Mouse (Mus musculus): Measurements from ENCODE around the gene Chrna1. TPM values are rescaled to one million over a fixed set of nuclear protein-coding genes. Genes with fewer than 3 reads are reported as not detected.

The Chrna1 gene
- polyA plus RNA-seq, 1 experiment from 2014 or later, result 14.1 TPM

DNA sequence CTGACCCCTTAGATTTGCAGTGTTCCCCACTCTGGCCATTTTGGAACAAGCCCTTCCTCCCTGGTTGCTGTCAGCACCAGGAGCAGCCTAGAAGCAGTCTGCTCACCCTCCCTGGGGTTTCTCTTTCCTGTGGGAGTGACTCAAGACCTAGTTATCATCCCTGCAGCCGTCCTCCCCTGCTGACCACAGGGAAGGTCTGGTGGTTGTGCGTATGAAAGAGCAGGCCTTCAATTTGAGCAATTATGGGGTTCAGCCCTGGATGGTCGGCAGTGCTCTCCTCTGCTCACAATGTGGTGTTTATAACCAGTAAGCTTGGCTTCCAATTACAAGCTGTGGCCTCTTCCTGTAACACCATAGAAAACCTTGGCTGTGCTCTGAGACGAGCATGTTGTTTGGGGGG, 27.5 kb upstream of the Chrna1 start:
- WGBS, result 27% methylated on average over 4 of the region's 4 CpGs
- peak; percentile 73 for ATAC-seq (ENCODE audit: insufficient number of reproducible peaks, low FRiP score, low TSS enrichment, low read depth)
- Histone ChIP-seq H3K27me3 (no peaks in the 10 kb centered on the region), H3K27ac (replicated peaks) (no peak overlapping the region; the same call in 1 of the 2 replicates), H3K4me3 (replicated peaks) (no peak overlapping the region), H3K4me2 (replicated peaks) (no peak overlapping the region), H3K9me3 (replicated peaks) (no peaks in the 10 kb centered on the region), H3K36me3 (no peaks in the 10 kb centered on the region), H3K4me1 (peaks cover 13% of the 10 kb centered on the region; the same call in 1 of the 2 replicates), H3K9ac (no peak overlapping the region)

DNA sequence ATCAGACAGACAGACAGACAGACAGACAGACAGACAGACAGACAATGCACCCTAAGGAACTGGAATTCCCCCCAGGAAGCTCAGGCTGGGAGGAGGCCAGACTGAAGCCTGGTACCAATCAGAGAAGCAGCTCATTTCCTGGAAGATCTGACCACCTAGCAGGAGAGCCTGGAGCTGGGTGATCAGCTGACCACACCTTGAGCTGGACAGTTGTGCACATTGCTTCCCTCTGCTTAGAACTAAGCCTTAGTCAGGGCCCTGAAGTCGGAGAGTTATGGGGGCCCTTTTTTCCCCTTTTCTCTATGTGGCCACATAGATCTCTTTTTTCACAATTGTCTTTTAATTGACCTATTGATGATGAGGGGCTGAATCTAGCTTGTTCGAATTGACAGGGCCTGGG, 27.0 kb upstream of the Chrna1 start:
- H3K4me3 ChIP-seq (replicated peaks), result no peak overlapping the region
- no peak overlapping the region for H3K27ac ChIP-seq (replicated peaks)
- H3K36me3 ChIP-seq, result no peaks in the 10 kb centered on the region
- peaks cover 13% of the 10 kb centered on the region; the same call in 1 of the 2 replicates for H3K4me1 ChIP-seq
- H3K9me3 ChIP-seq (replicated peaks), result no peaks in the 10 kb centered on the region
- no peak for ATAC-seq (ENCODE audit: insufficient number of reproducible peaks, low FRiP score, low TSS enrichment, low read depth)
- no peak overlapping the region for H3K9ac ChIP-seq
- H3K27me3 ChIP-seq, result no peaks in the 10 kb centered on the region
- H3K4me2 ChIP-seq (replicated peaks), result no peak overlapping the region
- WGBS, result 62% methylated on average over 2 of the region's 2 CpGs

DNA sequence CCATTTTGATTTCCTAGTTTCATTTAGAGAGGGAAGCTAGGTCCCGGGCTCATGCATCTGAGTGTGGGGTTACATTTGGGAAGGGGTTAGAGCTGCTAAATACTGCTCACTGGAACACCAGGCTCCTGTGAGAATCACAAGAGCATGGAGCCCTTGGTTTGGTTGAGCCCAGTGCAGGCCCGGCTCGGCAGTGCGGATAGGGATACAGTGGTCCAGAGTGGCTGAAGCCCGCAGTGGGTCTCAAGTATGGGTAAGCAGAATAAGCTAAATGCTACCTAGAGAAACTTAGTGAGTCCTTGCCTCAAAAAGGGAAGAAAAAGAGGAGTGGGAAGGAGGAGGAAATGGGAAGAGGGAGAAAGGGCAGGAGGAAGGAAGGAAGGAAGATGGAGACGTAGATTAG, 26.5 kb upstream of the Chrna1 start:
- ATAC-seq (ENCODE audit: insufficient number of reproducible peaks, low FRiP score, low TSS enrichment, low read depth), result no peak
- no peaks in the 10 kb centered on the region for H3K9me3 ChIP-seq (replicated peaks)
- no peak overlapping the region for H3K27ac ChIP-seq (replicated peaks)
- H3K4me2 ChIP-seq (replicated peaks), result no peak overlapping the region
- H3K4me1 ChIP-seq, result peaks cover 13% of the 10 kb centered on the region; the same call in 1 of the 2 replicates
- 88% methylated on average over 6 of the region's 6 CpGs for WGBS
- no peak overlapping the region for H3K9ac ChIP-seq
- H3K27me3 ChIP-seq, result no peaks in the 10 kb centered on the region
- no peak overlapping the region for H3K4me3 ChIP-seq (replicated peaks)
- H3K36me3 ChIP-seq, result no peaks in the 10 kb centered on the region

DNA sequence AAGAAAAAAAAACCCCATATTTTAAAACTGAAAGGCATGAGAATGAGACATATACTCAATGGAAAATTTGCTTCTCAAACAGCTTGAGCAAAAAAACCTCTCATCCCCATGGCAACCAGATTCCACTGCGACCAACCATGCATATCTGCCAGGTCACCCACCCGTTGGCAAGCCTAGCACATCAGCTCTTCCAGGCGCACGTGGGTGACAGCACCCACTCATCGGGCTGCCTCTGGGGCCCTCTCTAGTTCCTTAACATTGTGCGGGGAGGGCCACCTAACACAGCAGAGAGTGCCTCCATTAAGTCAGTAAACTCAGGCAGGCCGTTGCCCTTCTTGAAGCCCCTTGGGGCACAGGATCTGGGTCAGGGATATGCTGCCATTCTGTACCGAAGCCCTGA, 24.9 kb upstream of the Chrna1 start:
- H3K4me3 ChIP-seq (replicated peaks), result no peak overlapping the region
- no peak overlapping the region for H3K27ac ChIP-seq (replicated peaks)
- H3K36me3 ChIP-seq, result no peaks in the 10 kb centered on the region
- 65% methylated on average over 8 of the region's 8 CpGs for WGBS
- no peaks in the 10 kb centered on the region for H3K27me3 ChIP-seq
- H3K4me2 ChIP-seq (replicated peaks), result no peak overlapping the region
- ATAC-seq (ENCODE audit: insufficient number of reproducible peaks, low FRiP score, low TSS enrichment, low read depth), result no peak
- H3K9me3 ChIP-seq (replicated peaks), result no peaks in the 10 kb centered on the region
- no peak overlapping the region for H3K9ac ChIP-seq
- peaks cover 13% of the 10 kb centered on the region; the same call in 1 of the 2 replicates for H3K4me1 ChIP-seq

DNA sequence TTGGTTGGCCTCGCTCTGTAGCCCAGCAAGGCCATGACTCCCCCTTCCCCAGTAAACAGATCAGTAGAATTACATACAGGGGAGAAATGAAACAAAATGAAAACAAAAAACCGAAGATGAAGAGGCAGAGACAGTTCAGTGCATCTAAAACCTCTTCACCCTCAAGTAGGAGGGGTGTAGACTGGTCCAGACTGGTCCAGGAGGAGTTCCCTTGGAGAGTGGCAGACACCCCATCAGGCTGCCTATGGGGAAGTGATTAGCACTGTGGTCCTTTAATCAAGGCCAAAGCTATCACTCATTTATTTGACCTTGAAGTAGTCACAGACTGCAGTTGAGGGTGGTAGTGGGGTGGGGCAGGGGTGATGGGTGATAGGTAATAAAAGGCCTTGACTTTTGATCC, 24.4 kb upstream of the Chrna1 start:
- Histone ChIP-seq H3K27ac (replicated peaks) (no peak overlapping the region), H3K4me1 (peaks cover 13% of the 10 kb centered on the region; the same call in 1 of the 2 replicates), H3K9ac (no peak overlapping the region), H3K4me2 (replicated peaks) (no peak overlapping the region), H3K9me3 (replicated peaks) (no peaks in the 10 kb centered on the region), H3K4me3 (replicated peaks) (no peak overlapping the region), H3K27me3 (no peaks in the 10 kb centered on the region), H3K36me3 (no peaks in the 10 kb centered on the region)
- 85% methylated on average over 2 of the region's 2 CpGs for WGBS
- no peak for ATAC-seq (ENCODE audit: insufficient number of reproducible peaks, low FRiP score, low TSS enrichment, low read depth)

DNA sequence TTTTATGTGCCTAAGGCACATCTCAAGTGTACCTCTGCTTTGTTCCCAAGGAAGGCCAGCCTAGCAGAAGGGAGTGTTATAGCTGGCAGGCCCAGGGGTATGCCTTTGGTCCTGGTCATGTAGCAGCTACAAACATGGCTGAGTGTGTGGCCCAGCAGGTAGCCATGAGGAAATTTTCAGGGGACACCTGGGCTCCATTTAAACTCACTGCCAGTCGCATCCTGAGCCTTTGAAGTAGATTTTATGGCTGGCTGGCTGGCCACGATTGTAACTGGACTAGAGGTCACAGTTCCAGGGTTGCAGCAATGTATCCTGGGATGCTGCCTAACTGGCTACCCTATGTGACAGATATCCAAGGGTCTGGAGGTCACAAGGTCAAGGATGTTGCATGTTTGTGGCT, 20.5 kb upstream of the Chrna1 start:
- H3K27ac ChIP-seq (replicated peaks), result no peak overlapping the region
- no peak overlapping the region for H3K9ac ChIP-seq
- H3K4me3 ChIP-seq (replicated peaks), result no peak overlapping the region
- WGBS, result 50% methylated on average over 2 of the region's 2 CpGs
- peaks cover 11% of the 10 kb centered on the region; the same call in 1 of the 2 replicates for H3K4me1 ChIP-seq
- no peak for ATAC-seq (ENCODE audit: insufficient number of reproducible peaks, low FRiP score, low TSS enrichment, low read depth)
- no peaks in the 10 kb centered on the region for H3K36me3 ChIP-seq
- no peaks in the 10 kb centered on the region for H3K9me3 ChIP-seq (replicated peaks)
- H3K27me3 ChIP-seq, result no peaks in the 10 kb centered on the region
- H3K4me2 ChIP-seq (replicated peaks), result no peak overlapping the region

- WGBS, result 95% methylated on average over 11 of the region's 11 CpGs
These were observed 17.6 kb upstream of the Chrna1 start for GRCm38 (mm10) chr2:73597772-73598171.

GRCm38 (mm10) chr2:73596786-73597185, 16.6 kb upstream of the Chrna1 start:
- Histone ChIP-seq H3K27me3 (no peaks in the 10 kb centered on the region; the same call in 1 of the 2 replicates), H3K9ac (no peak overlapping the region), H3K27ac (replicated peaks) (no peak overlapping the region), H3K36me3 (no peaks in the 10 kb centered on the region), H3K4me1 (peaks cover 24% of the 10 kb centered on the region), H3K9me3 (replicated peaks) (no peaks in the 10 kb centered on the region), H3K4me2 (replicated peaks) (peak overlapping the region; percentile 29), H3K4me3 (replicated peaks) (peak overlapping the region; percentile 18; the same call in 1 of the 2 replicates)
- 7% methylated on average over 9 of the region's 9 CpGs for WGBS
- no peak for ATAC-seq (ENCODE audit: insufficient number of reproducible peaks, low FRiP score, low TSS enrichment, low read depth)

More at GRCm38 (mm10) chr2:73597772-73598171, 17.6 kb upstream of the Chrna1 start:
- no peaks in the 10 kb centered on the region for H3K9me3 ChIP-seq (replicated peaks)
- no peak overlapping the region for H3K9ac ChIP-seq
- no peaks in the 10 kb centered on the region for H3K36me3 ChIP-seq
- no peaks in the 10 kb centered on the region for H3K27me3 ChIP-seq
- no peak overlapping the region for H3K4me2 ChIP-seq (replicated peaks)
- no peak overlapping the region for H3K4me3 ChIP-seq (replicated peaks)
- H3K4me1 ChIP-seq, result peaks cover 16% of the 10 kb centered on the region
- ATAC-seq (ENCODE audit: insufficient number of reproducible peaks, low FRiP score, low TSS enrichment, low read depth), result no peak
- no peak overlapping the region for H3K27ac ChIP-seq (replicated peaks)

DNA sequence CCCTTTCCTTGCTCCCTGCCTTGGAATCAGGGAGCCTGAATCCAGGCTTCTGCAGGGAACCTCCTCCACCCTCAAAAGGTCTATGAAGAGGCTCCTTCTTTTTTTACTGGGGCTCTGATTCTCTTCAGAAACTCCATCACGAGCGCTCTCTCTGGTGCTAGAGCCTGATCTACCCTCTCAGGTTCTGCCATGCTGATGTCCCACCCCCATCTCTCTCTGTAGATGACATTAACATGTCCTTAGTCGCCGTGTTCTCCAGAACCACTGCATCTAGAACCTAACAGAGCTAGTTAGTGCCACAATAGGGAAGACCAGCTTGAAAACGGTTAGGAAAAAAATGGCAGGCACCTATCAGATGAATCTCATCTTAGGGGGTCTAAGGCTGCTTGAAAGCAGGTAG, 16.2 kb upstream of the Chrna1 start:
- Histone ChIP-seq H3K9me3 (replicated peaks) (no peaks in the 10 kb centered on the region), H3K27me3 (no peaks in the 10 kb centered on the region; the same call in 1 of the 2 replicates), H3K4me3 (replicated peaks) (peak overlapping the region; percentile 18; the same call in 1 of the 2 replicates), H3K4me2 (replicated peaks) (peak overlapping the region; percentile 29), H3K27ac (replicated peaks) (no peak overlapping the region), H3K36me3 (no peaks in the 10 kb centered on the region), H3K4me1 (peaks cover 24% of the 10 kb centered on the region), H3K9ac (no peak overlapping the region)
- ATAC-seq (ENCODE audit: insufficient number of reproducible peaks, low FRiP score, low TSS enrichment, low read depth), result no peak
- WGBS, result 60% methylated on average over 5 of the region's 5 CpGs

DNA sequence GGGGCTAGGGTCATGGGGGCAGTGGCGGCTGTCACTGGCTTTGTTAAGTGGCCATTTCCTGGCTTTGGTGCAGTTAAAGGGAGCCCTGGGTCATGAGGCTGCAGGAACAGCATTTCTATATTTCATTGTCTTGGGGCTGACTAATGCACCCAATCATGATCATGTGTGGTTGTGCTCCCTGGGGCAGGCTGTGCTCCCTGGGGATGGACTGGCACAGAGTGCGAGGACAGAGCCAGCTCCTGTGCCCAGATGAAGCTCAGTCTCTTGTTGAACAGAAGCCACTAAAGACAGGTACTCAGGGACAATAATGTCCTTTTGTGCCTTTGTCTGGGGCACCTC, 12.9 kb upstream of the Chrna1 start:
- peaks cover 48% of the 10 kb centered on the region for H3K4me1 ChIP-seq
- no peak overlapping the region for H3K9ac ChIP-seq
- ATAC-seq (ENCODE audit: insufficient number of reproducible peaks, low FRiP score, low TSS enrichment, low read depth), result no peak

GRCm38 (mm10) chr2:73592231-73593100, 12.3 kb upstream of the Chrna1 start:
- Histone ChIP-seq H3K4me3 (replicated peaks) (no peak overlapping the region), H3K36me3 (no peaks in the 10 kb centered on the region), H3K4me2 (replicated peaks) (no peak overlapping the region), H3K27ac (replicated peaks) (no peak overlapping the region; the same call in 1 of the 2 replicates), H3K9ac (no peak overlapping the region), H3K4me1 (peaks cover 50% of the 10 kb centered on the region), H3K9me3 (replicated peaks) (no peaks in the 10 kb centered on the region), H3K27me3 (no peaks in the 10 kb centered on the region; the same call in 1 of the 2 replicates)
- 62% methylated on average over 14 of the region's 14 CpGs for WGBS
- ATAC-seq (ENCODE audit: insufficient number of reproducible peaks, low FRiP score, low TSS enrichment, low read depth), result 0 out of 2 replicates have a peak, but pooled peaks have one; percentile 24

More for the DNA sequence above, 12.9 kb upstream of the Chrna1 start:
- no peak overlapping the region for H3K4me3 ChIP-seq (replicated peaks)
- no peak overlapping the region for H3K4me2 ChIP-seq (replicated peaks)
- H3K36me3 ChIP-seq, result no peaks in the 10 kb centered on the region
- no peaks in the 10 kb centered on the region for H3K9me3 ChIP-seq (replicated peaks)
- no peaks in the 10 kb centered on the region; the same call in 1 of the 2 replicates for H3K27me3 ChIP-seq
- no peak overlapping the region for H3K27ac ChIP-seq (replicated peaks)
- 55% methylated on average over 2 of the region's 2 CpGs for WGBS

Data from embryonic facial prominence, embryonic 15.5 days (tissue).